Mouse (Mus musculus): Measurements from ENCODE around the gene Tmprss13.

Tmprss13 gene

DNA sequence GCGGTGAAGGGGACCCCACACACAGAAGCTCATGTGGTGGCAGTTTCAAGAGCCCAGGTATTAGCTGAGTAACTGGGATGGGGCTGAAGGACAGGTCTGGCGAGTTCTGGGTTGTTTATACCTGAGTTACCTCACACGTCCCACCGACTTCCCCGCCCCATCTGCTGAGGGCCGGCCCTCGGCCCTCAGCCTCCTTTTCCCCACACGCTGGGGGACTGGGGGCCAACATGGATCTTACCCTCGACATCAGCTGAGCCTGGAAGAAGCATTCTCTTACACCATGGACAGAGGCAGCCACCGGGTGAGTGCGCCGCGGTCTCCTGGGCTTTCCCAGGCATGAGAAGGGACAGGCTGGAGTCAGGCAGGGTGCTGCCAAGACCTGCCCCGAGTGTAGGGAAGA is at the start of gene Tmprss13:
Gene Tmprss13, plus strand, starts transcription at position 246 of the 400 bp plus-strand sequence.
- no peak for DNase-seq (ENCODE audit: low spot score)

DNA sequence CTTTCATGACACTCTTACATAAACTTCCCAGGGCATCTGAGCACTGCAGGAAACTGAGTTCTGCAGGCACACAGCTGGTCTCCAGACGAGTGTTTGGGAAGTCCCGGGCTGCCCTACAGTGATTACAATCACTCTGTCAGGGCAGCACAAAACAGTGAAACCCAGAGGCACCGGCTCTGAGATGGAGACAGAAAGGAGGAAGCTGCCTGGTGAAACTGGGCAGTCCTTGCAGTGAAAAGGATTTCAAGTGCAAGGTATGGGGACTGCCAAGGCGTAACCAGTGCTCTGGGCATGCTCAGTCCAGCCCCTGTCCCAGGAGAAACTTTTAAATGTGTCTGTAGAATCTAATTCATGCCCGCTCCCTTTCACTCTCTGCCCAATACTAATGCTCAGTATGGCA is 46.7 kb upstream of the Tmprss13 start:
- DNase-seq (ENCODE audit: low spot score) = no peak

DNA sequence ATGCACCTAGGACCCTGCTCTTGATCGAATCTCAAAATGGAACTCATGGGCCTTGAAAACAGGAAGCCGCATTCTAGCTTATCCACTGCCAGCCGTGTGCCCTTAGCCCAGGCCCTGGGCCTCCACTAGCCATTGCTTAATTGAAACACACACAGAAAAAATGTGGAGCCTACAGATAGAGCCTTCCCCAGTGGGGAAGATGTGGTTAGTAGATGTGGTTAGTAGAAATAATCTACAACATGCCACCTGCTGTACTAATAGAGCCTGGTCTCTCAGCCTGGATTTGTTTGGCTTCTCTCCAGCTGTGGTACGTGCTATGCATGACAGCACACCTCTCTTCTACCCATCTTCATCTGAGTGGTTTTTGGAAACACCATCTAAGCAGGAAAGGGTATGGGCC is 44.7 kb upstream of the Tmprss13 start:
- DNase-seq (ENCODE audit: low spot score) = no peak

DNA sequence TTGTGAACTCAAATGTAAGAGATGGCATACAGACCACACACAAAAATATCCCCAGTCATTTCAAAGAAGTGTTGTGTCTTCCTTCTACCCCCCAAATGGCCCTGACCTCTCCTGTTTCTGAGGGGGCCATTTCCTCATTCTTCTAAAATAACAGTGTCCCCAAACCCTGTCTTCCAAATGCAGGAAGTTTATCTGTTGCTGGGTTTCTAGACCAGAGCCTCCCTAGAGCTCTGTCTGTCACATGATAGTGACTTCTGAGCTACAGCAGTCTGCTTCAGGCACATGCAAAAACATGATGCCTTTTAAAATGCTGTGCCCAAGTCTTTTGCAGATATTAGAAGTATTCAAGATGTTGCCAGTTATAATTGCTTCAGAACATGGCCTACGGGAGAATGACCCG is 44.3 kb upstream of the Tmprss13 start:
- no peak for DNase-seq (ENCODE audit: low spot score)

DNA sequence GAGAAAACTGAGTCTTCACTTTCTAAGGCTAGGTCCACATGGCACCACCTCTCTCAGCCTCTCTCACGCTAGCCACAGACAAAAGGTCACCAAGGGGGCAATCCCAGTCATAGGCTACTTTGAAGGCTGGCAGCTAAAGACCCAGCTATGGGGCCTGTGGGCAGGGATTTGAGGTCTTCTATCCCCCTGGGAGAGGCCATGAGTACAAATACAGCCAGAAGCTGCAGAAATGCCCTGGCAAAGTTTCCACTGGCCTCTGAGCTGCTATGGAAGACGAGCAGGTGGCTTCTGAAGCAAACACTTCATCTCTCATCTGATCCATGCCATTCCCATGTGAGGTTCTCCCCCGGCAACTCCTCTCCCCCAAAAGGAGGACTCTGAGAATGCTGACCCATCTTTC is 38.8 kb upstream of the Tmprss13 start:
- DNase-seq (ENCODE audit: low spot score) = no peak

DNA sequence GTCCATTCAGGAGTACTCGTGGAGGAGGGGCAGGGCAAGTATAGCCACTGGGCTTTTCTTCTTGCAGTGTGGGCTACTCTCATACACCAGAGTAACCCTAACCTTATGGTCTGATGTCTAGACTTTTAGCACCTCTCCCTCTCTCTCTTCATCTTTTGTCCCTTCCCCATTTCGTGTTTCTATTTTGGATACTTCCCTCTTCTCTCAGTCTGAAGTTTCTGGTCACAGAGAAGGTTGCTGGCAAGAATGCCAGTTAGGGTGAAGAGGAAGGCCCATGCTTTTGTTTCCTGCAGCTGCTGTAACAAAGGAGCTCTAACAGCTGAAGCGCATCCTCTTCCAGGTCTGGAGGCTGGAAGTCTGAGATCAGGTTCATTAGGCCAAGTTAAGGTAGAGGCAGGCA is 38.0 kb upstream of the Tmprss13 start:
- no peak for DNase-seq (ENCODE audit: low spot score)

DNA sequence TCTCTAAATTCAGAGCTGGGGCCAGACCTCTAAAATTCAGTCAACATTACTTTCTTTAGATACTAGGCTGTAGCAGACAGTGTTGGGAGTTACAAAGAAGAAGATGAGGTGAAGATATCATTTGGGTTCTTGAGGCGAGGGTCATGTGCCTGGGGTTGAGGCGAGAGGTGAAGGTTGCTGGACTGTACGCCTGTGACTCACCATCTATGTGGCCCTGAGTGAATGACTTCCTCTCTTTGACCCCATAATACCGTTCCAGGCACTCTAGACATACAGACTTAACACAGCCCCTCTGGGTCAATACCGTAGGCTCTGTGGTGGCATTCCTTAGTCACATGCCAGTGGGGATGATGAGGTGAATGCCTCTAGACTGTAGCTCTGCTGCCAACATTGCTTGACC is 36.4 kb upstream of the Tmprss13 start:
- no peak for DNase-seq (ENCODE audit: low spot score)

DNA sequence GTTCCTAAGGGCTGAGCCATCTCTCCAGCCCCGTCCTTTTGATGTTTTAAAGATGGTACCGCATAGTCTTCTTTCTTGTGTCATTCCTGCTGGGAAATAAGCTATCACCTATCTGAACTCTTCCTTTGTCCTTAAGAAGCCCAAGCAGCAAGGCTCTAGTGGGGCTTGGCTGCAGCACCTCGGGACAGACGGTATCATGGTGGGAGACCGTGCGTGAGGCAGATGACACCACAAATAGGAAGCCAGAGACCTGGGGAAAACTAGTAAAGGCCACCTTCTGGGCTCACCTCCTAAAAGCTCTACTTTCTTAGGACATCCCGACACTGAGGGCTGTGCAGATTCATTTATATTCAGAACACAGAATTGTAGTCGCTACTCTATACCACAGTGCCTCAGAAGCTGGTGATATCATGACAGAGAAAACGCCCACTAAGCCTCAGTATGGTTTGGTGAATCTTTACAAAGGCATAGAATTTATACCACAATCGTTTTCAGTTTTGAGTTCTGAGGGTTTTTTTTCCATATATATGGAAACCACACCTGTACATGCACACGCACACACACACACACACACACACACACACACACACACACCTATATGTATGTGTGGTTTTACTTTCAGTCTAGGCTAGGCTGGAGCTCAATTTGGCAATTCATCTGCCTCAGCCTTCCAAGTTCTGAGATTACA is 27.3 kb upstream of the Tmprss13 start:
- no peak for DNase-seq (ENCODE audit: low spot score)

DNA sequence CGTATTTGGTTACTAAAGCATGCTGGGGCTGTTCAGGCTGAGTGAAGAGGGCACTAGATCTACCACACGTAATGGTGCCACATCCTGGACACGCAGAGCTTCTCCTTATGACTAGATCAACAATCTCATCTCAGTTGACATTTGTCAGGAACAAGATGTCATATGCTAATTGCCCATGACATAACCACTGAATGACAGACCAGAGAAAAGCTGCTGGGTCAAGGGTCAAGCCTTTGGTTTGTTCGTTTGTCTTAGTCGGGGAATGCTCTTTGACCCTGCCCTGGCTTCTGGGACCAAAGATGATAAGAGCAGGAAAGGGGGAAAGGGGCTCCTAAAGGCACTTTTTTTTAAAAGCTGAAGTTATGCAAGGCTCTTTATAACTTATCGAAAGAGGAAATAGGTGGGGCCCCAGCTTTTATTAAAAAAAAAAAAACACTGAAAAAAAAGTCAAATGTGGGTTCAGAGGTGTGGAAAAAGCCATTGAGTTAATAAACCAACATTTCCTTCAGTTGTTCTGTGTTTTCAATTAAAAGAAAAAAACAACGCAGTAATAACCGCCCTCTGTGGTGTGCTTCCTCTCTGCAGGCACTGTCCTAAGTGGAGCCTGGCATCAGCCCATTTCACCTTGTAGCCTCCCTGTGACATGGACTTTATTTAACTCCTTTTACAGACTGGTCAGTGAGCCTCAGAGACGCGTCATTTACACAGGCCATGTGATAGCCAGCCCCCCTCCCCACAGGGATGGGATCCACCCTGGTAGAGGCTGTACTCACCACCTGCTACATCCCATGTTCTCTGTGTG is 24.5 kb upstream of the Tmprss13 start:
- DNase-seq (ENCODE audit: low spot score) = no peak

DNA sequence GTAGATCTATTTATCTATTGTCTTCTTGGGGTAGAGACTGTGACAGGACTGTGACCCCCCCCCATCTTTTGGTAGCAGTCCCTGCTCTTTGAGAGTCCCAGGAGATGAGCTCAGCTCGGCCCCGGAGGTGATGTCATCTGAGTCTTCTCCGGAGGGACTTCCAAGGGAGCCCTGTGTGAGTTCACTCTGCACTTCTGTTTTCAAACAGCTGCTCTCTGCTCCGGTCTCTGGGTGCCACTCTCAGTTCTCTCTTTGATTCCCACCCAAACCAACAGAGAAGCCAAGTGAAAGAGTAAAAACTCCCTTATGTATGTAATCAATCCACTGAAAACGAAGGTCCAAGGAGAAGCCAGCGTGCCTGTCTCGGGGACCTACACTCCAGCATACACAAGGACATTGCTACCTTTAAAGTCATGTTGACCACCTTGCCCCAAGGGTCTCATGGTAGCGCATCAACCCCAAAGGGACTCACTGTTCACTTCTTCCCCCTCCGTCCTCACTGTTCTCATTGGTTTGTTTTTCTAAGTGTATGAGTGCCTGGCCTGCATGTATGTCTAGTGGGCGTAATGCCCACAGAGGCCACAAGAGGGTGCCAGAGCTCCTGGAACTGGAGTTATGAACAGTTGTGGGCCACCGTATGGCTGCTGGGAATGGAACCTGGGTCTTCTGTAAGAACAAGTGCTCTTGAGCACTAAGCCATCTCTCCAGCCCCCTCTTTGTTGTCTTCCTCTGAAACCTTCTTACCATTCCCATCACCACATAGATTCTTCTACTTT is 19.5 kb upstream of the Tmprss13 start:
- DNase-seq (ENCODE audit: low spot score) = peak; percentile 47

DNA sequence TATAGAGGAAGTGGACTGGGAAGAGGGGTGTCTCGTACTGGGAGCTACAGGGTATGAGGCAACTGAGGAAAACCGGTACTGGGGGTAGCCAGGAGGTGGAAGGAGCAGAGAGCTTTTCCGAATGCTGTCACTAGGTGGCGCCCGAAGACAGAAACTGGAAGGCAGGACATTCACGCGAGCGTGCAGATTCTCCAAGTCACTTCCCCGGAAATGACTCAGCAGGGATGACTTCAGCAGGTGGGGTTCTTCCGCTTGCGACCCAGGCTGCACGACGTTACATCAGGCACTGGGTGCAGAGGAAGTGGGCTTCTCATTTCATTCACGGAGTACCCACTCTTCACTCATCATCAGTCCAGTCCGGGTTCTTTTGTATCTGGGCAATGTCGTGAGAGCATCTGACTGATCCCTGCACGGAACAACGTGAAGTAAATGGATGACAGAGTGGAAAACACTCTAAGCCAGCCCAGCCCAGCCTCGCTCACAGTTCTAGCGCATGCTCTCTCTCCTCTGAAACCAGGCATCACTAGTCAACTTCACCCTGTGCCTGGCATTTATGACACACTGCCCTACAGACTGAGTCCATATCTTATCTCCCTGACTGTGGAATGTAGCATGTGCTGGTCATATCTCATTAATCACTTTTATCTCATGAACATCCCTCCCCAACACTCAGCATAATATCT is 18.3 kb upstream of the Tmprss13 start:
- peak; percentile 95 for DNase-seq (ENCODE audit: low spot score)

DNA sequence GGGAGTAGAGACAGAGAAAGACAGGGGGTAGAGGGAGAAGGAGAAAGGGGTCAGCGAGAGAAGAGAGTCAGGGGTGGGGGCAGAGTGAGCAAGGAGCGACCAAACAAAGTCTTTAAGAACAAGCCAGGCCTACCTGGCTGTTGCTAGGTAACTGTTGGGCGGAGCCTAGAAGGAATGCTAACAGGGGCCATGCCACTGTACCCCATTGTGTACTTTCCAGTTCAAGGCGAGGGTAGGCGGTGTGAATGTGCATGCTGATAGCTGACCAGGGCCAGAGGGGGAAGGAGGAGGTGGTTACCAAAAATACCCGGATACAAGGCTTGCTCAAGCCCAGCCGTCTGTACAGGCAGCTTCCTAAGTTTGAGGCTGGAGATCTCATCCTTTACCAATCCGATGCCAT is 17.1 kb upstream of the Tmprss13 start:
- DNase-seq (ENCODE audit: low spot score) = no peak

DNA sequence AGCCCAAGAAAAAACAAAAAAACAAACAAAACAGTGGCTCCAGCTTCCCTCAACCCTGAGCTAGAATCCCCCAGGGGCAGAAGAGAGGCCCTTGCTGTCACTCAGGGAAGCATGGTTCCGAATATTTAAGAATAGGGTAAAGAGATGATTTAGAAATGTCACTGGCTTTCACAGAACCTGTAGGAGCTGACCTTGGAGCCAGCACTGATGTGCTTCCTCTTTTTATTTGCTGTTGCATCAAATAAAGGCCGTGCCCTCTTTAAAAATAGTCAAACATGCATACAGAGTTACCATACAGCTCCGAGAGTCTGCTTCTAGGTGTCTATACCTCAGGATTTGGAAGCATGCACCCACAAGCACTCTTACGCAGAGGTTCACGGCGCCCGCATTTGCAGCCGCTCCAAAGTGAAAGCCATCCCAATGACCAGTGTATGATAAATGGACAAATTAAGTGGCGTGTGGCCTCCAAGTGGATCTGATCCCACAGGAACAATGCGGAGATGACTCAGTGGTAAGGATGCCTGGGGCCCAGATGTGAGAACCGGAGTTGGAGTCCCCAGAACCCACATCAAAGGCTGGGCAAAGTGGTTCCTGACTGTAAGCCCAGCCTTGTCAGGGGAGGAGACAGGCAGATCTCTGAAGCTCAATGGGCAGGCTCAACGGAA is 12.0 kb upstream of the Tmprss13 start:
- no peak for DNase-seq (ENCODE audit: low spot score)

DNA sequence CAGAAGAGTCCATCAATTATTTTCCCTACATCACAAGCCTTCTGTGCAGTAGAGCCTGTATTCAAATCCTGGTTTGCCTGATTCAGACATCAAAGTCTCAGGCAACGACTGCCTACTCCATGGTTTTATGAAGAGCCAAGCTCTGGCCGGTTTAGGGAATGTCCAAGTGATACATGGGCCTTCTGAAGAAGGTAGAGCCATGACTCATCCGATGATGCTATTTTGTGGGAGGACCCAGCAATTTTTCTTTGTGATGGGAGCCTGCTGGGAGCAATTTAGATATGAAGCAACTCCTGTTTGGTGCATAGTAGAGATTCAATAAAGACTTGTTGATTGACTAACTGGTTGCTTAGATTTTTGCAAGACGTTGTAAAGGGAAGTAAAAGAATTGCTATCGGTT is 10.4 kb upstream of the Tmprss13 start:
- no peak for DNase-seq (ENCODE audit: low spot score)

DNA sequence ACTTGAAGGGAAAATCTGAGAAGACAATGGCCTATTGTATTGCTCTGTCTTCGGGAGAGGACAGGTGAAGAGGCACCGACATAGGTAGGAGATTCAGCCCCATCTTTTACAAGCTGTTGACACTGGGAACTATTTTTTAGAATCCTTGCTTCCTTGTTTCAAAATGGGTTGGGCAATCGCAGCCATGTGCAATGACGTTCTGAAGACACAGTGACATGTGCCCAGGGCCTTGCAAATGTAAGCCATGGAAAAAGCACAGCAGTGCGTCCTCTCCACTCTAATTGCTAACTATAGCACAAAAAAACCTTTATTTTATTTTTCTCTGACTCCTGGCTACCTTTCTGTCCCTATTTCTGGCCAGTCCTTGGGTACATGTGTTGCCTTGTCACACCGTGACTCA is 7.0 kb upstream of the Tmprss13 start:
- no peak for DNase-seq (ENCODE audit: low spot score)

DNA sequence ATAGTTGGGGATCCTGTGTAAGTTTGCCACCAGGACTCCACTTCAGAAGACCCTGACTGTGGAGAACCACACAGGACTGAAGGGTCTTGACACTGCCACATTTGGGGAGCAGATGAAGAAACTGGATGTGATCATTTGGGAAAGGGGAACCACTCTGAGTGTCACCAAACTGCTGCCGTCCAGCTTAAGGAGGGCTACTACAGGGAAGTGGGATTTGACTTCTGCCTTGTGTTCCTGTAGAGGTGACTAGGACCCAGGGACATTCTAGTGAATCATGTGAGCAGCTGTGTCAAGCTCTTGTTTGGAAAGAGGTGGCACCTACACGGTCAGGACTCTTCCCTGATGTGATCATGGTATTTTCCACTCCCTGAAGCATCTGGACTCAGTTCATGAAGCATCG is 5.0 kb upstream of the Tmprss13 start:
- DNase-seq (ENCODE audit: low spot score) = no peak

DNA sequence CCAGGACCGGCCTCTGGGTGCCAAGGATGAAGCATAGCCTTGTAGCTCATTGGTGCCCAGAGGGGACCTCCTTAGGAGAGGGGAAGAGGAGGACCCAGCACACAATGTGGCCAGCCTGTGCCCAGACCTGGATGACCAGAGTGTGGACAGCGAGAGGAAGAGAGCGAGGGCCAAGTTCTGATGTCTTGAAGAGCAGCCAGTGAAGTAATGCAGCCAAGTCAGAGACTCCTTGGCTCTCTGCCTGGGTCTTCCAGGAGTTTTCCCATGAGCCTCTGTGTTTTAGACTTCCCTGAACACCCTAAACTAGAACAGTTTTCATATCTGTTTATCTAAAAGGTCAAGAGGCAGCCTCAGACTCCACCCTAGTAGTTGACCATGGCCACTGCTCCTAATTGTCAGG is 1.3 kb upstream of the Tmprss13 start:
- DNase-seq (ENCODE audit: low spot score) = no peak

DNA sequence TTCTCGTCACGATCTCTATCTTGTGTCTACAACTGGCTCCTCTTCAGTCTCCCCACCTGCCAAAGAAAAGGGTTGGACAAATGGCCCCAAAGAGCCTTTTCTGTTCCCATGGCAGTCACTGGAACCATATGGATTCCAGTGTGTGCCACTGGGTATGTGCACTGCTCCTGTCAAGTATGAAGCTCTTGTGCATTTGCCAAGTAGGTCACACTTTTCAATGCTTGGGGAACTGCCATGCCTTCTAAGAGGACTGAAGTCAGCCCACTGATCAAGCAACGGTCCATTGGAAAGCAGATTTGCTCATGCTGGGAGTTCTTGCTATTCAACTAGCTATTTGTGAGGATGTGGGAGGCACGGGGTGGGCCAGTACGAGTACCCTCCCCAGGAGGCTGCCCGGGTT is 2.6 kb downstream of the Tmprss13 start:
- DNase-seq (ENCODE audit: low spot score) = no peak

DNA sequence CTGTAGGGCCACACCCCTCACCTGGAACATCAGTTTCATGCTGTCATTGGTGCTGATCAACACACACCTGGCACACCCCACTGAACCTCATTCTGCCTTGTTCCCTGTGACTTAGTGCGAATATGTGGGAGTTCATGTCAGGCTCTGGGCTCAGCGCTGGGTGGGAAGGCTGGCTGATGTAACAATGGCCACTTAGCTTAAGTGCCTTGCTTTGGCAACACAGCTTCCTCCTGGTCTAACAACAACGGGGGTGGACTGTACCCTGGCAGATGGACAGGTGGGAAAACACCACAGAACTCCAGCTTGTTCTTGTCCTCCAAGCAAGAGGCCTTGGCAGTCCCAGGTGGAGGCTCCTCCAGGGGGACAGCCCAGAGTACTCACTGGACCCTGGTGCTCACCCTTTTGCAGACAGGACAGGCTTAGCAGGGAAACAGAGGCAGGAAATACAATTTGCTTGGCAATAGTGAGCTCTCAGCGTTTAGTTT is 3.1 kb downstream of the Tmprss13 start:
- no peak for DNase-seq (ENCODE audit: low spot score)

DNA sequence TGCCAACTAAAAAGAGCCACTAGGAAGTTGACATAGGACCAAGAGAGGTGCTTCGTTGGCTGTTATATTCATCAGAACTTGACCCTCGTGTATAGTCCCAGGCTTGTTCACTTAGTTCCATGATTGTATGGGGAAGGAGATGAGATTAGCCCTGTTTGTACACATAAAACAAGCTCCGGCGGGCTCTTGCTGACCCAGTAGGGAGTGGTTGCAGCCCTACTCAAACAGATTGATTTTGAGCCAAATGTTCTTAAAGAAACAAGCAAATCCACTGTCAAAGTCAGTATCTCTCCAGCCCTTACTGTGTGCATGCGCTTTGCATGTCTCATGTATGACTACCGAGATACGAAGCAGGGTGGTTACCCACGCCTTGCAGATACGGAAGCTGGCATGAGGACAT is 7.5 kb downstream of the Tmprss13 start:
- DNase-seq (ENCODE audit: low spot score) = no peak

DNA sequence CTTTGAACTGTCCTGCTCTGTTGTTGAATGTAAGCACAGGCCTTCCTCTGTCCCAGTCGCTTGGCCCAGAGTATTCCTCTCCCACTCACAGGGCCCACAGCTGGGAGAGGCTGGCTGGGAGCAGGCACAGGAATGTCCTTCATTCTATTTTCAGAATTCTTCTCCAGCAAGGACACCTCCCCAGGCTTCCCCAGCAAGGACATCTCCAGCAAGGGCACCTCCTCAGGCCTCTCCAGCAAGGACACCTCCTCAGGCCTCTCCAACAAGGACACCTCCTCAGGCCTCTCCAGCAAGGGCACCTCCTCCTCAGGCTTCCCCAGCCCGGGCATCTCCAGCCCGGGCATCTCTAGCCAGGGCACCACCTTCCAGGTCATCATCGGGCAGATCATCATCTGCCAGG is 9.4 kb downstream of the Tmprss13 start:
- DNase-seq (ENCODE audit: low spot score) = no peak

DNA sequence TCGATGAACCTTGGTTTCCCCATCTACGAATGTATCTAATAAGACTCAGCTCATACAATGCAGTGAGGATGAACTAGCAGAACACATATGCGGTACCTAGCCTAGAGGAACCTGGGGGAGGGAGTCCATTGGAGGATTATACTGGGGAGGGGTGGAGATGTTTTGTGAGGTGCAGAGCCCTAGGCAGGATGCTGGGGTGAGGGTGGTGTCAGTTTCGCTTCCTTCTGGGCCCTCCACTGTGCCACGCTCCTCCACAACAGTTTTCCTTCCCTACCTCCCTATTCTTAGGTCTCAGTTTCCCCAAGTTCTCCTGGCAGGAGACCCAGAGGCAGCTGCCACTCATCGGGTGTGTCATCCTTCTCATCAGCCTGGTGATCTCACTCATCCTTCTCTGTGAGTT is 10.7 kb downstream of the Tmprss13 start:
- DNase-seq (ENCODE audit: low spot score) = no peak

Data from MN1 (cell line).